Mouse (Mus musculus) liver, embryonic 14.5 days (tissue): ENCODE results near the gene Sorcs2. TPM values are rescaled to one million over a fixed set of nuclear protein-coding genes. Genes with fewer than 3 reads are reported as not detected.

Experiments
- ATAC-seq: fragments of 200-750 bp; cut with Nextera tagmentation; 2 replicates; pipeline ENCODE4 v1.8.0; 2017; ENCODE audit warnings: moderate number of reproducible peaks, mild to moderate bottlenecking, moderate library complexity; ENCODE audit not compliant: insufficient read depth
- DNase-seq, 3 experiments: peaks; one replicate each; pipeline ENCODE4 v3.0.0-alpha.2; 2012 to 2013; ENCODE audit warnings: low read depth in 3 of 3, low spot score in 3 of 3
- H3K27ac ChIP-seq: fragments of 300-500 bp; sonication (generic); 2 replicates; pipeline ENCODE4 v1.5.1; 2014; ENCODE audit warnings: moderate library complexity, mild to moderate bottlenecking, control low read depth, inconsistent platforms
- H3K27me3 ChIP-seq: fragments of 300-500 bp; sonication (generic); 2 replicates; pipeline ENCODE4 v1.6.1; 2014; ENCODE audit warnings: mild to moderate bottlenecking, low read length, moderate library complexity; ENCODE audit not compliant: control insufficient read depth, insufficient read depth
- H3K36me3 ChIP-seq: fragments of 300-500 bp; sonication (generic); replicated peaks from 2 replicates; pipeline ENCODE4 v1.6.1; 2014; ENCODE audit warnings: low read depth; ENCODE audit not compliant: control insufficient read depth, insufficient read depth
- H3K4me1 ChIP-seq, 2 experiments: fragments of 200-500 bp in 1 of 2; fragments of 300-500 bp in 1 of 2; sonication (generic) in 1 of 2; replicated peaks; 2 replicates each; pipeline ENCODE4 v1.6.1; 2012 to 2014; ENCODE audit warnings: antibody characterized with exemption in 1 of 2, inconsistent platforms in 1 of 2, low read length in 1 of 2; ENCODE audit not compliant: control insufficient read depth in 2 of 2, insufficient read depth in 2 of 2
- H3K4me2 ChIP-seq: fragments of 300-500 bp; sonication (generic); 2 replicates; pipeline ENCODE4 v1.6.1; 2014; ENCODE audit warnings: low read depth, mild to moderate bottlenecking, control low read depth, moderate library complexity
- H3K4me3 ChIP-seq, 2 experiments: fragments of 200-500 bp in 1 of 2; fragments of 300-500 bp in 1 of 2; sonication (generic) in 1 of 2; 2 replicates each; pipeline ENCODE4 v1.5.1; 2012 to 2014; ENCODE audit warnings: low read depth in 2 of 2, low read length in 2 of 2, mild to moderate bottlenecking in 2 of 2, control low read depth in 1 of 2, inconsistent platforms in 1 of 2, moderate library complexity in 1 of 2; ENCODE audit not compliant: insufficient read depth in 1 of 2
- H3K9ac ChIP-seq: fragments of 300-500 bp; sonication (generic); replicated peaks from 2 replicates; pipeline ENCODE4 v1.6.1; 2014; ENCODE audit warnings: mild to moderate bottlenecking, control low read depth, moderate library complexity
- H3K9me3 ChIP-seq: fragments of 300-500 bp; sonication (generic); 2 replicates; pipeline ENCODE4 v1.6.1; 2016; ENCODE audit warnings: low read length, mixed read lengths; ENCODE audit not compliant: control insufficient read depth
- CTCF ChIP-seq: IDR thresholded peaks from 2 replicates; pipeline ENCODE4 v1.5.1; 2016; ENCODE audit warnings: antibody characterized with exemption, low read depth, control low read depth
- EP300 ChIP-seq: IDR thresholded peaks from 2 replicates; pipeline ENCODE4 v1.6.1; 2016; ENCODE audit warnings: antibody characterized with exemption, low read depth
- WGBS: fragments of 180-500 bp; shearing (Covaris S2); extraction: QIAGEN DNeasy Blood & Tissue Kit; methylation state at CpG from one replicate; pipeline ENCODE4 v1.1.7; 2014; ENCODE audit not compliant: insufficient replicate concordance; 5-methylcytosine and 5-hydroxymethylcytosine counted together
- polyA plus RNA-seq, 2 experiments: library from polyadenylated mRNA; depleted of rRNA in 1 of 2; stranded (reverse) in 1 of 2; unstranded in 1 of 2; fragments of >200 nt; fragmentation: Nextera tagmentation in 1 of 2; extraction: Ambion mirVana in 1 of 2; gene quantifications; 2 replicates each; pipeline versions ENCODE4 v1.2.1 to v1.2.3; 2012 to 2014

The Sorcs2 gene
- polyA plus RNA-seq, 2 experiments = 0.17 to 0.33 TPM

DNA sequence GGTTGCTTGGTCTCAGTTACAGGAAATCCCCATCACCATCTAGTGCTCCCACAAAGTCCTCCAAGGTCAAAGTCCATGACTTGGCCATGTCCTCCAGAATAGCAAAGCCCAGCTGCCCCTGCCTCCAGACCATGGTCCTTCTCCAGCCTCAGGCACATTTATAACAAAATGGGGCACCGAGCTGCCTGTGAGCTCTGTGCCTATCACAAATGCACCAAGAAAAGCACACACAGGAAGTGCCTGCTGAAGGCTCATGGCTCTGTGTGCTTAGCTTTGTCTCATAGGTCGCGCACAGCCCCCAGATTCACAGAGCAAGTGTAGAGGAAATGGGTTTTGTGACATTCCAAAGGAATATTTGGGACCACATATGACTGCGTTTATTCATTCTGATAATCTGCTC lies 39.8 kb downstream of the Sorcs2 start:
- TF ChIP-seq CTCF (no peak), EP300 (no peak)
- Histone ChIP-seq H3K27ac (no peak overlapping the region), H3K4me1 (no peaks in the 10 kb centered on the region), H3K4me2 (no peak overlapping the region), H3K4me3 (no peak overlapping the region), H3K9me3 (no peaks in the 10 kb centered on the region), H3K9ac (no peak overlapping the region), H3K36me3 (no peaks in the 10 kb centered on the region), H3K27me3 (no peaks in the 10 kb centered on the region)
- DNase-seq (no peak), ATAC-seq (no peak)
- 53% methylated on average over 4 of the region's 4 CpGs for WGBS

GRCm38 (mm10) chr5:36356659-36357058 lies 41.3 kb downstream of the Sorcs2 start:
- Histone ChIP-seq H3K9me3 (no peaks in the 10 kb centered on the region), H3K4me1 (no peaks in the 10 kb centered on the region), H3K9ac (no peak overlapping the region), H3K27me3 (no peaks in the 10 kb centered on the region), H3K4me2 (no peak overlapping the region), H3K4me3 (no peak overlapping the region), H3K36me3 (no peaks in the 10 kb centered on the region), H3K27ac (no peak overlapping the region)
- DNase-seq = no peak
- 58% methylated on average over 4 of the region's 4 CpGs for WGBS
- no peak for TF ChIP-seq EP300
- TF ChIP-seq CTCF = no peak
- no peak for ATAC-seq

- ATAC-seq (no peak), DNase-seq (no peak)
- no peak overlapping the region for H3K4me3 ChIP-seq
- TF ChIP-seq EP300 (no peak), CTCF (no peak)
- no peak overlapping the region for H3K9ac ChIP-seq
- no peaks in the 10 kb centered on the region for H3K36me3 ChIP-seq
- no peaks in the 10 kb centered on the region for H3K4me1 ChIP-seq
- no peak overlapping the region for H3K27ac ChIP-seq
- 50% methylated on average over 3 of the region's 3 CpGs for WGBS
- H3K4me2 ChIP-seq = no peak overlapping the region
- H3K9me3 ChIP-seq = no peaks in the 10 kb centered on the region
- no peaks in the 10 kb centered on the region for H3K27me3 ChIP-seq
Observed at GRCm38 (mm10) chr5:36355683-36356082, 42.3 kb downstream of the Sorcs2 start.

DNA sequence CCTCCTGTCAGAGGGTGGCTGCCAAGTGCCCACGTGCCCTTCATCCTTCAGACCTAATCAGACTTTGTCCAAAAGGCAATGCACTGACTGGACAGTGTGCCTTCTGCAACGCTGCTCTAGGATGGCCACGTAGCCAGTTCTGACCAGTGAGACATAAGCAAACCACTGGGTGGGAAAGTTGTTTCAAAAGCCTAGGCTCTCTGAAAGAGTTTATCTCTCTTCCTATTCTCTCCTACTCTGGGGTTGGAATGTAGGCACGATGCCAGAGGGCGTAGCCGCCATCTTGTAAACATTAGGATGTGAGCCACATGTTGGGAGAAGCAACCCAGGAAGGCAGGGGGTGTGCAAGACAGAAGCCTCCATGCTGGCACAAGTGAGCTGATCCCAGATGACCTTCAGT lies 44.3 kb downstream of the Sorcs2 start:
- DNase-seq = no peak
- H3K36me3 ChIP-seq = no peaks in the 10 kb centered on the region
- WGBS = 67% methylated on average over 6 of the region's 6 CpGs

DNA sequence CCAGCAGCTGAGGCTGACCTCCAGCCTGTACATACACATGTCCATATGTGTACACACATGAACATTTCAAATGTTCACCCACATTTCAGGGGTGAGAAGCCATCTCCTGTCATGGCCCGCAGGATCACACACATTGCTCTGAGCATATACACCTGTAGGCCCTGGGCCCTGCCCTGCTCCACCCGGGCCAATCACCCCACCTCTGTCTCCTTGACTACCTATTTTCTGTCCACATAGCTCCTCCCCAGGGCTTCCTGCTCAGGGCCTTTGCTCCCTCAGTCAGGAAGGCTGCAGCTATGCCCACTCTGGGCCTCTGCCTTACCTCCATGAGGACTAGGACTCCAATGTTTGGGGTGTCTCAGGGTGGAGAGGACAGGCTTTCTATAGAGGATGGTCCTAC lies 44.7 kb downstream of the Sorcs2 start:
- H3K27me3 ChIP-seq = no peaks in the 10 kb centered on the region
- TF ChIP-seq EP300 = no peak
- TF ChIP-seq CTCF = no peak
- no peaks in the 10 kb centered on the region for H3K9me3 ChIP-seq
- DNase-seq (no peak), ATAC-seq (no peak)
- H3K4me2 ChIP-seq = no peak overlapping the region
- no peak overlapping the region for H3K4me3 ChIP-seq
- no peaks in the 10 kb centered on the region for H3K4me1 ChIP-seq
- H3K27ac ChIP-seq = no peak overlapping the region
- H3K9ac ChIP-seq = no peak overlapping the region
- H3K36me3 ChIP-seq = no peaks in the 10 kb centered on the region
- WGBS = 51% methylated on average over 2 of the region's 2 CpGs

More for the DNA sequence above, 44.3 kb downstream of the Sorcs2 start:
- Histone ChIP-seq H3K9ac (no peak overlapping the region), H3K27me3 (no peaks in the 10 kb centered on the region), H3K4me2 (no peak overlapping the region), H3K27ac (no peak overlapping the region), H3K4me1 (no peaks in the 10 kb centered on the region), H3K9me3 (no peaks in the 10 kb centered on the region), H3K4me3 (no peak overlapping the region)
- TF ChIP-seq EP300 (no peak), CTCF (no peak)
- no peak for ATAC-seq
